Mouse (Mus musculus) neural tube, embryonic 13.5 days (tissue): ENCODE results near the gene Fgfr2. TPM values are rescaled to one million over a fixed set of nuclear protein-coding genes. Genes with fewer than 3 reads are reported as not detected.

Experiments used
- ATAC-seq: fragments of 200-750 bp; cut with Nextera tagmentation; 2 replicates; pipeline ENCODE4 v1.8.0; 2017; ENCODE audit warnings: low read depth, mild to moderate bottlenecking, moderate TSS enrichment, moderate library complexity
- H3K27ac ChIP-seq: fragments of 300-500 bp; sonication (generic); replicated peaks from 2 replicates; pipeline ENCODE4 v1.5.1; 2015; ENCODE audit warnings: moderate library complexity, mild to moderate bottlenecking, inconsistent platforms
- H3K27me3 ChIP-seq: fragments of 300-500 bp; sonication (generic); 2 replicates; pipeline ENCODE4 v1.6.1; 2015; ENCODE audit warnings: mild to moderate bottlenecking, inconsistent platforms
- H3K36me3 ChIP-seq: fragments of 300-500 bp; sonication (generic); 2 replicates; pipeline ENCODE4 v1.6.1; 2015; ENCODE audit warnings: mild to moderate bottlenecking, inconsistent platforms
- H3K4me1 ChIP-seq: fragments of 300-500 bp; sonication (generic); replicated peaks from 2 replicates; pipeline ENCODE4 v1.6.1; 2015; ENCODE audit warnings: inconsistent platforms
- H3K4me2 ChIP-seq: fragments of 300-500 bp; sonication (generic); 2 replicates; pipeline ENCODE4 v1.6.1; 2015; ENCODE audit warnings: inconsistent platforms, mild to moderate bottlenecking, moderate library complexity
- H3K4me3 ChIP-seq: fragments of 300-500 bp; sonication (generic); 2 replicates; pipeline ENCODE4 v1.5.1; 2015; ENCODE audit warnings: mild to moderate bottlenecking, inconsistent platforms
- H3K9ac ChIP-seq: fragments of 300-500 bp; sonication (generic); 2 replicates; pipeline ENCODE4 v1.6.1; 2015; ENCODE audit warnings: moderate library complexity, mild to moderate bottlenecking, inconsistent platforms
- H3K9me3 ChIP-seq: fragments of 300-500 bp; sonication (generic); 2 replicates; pipeline ENCODE4 v1.6.1; 2016; ENCODE audit warnings: inconsistent platforms
- WGBS: fragments of 180-500 bp; shearing (Covaris S2); methylation state at CpG from one replicate; pipeline ENCODE4 v1.1.7; 2015; 5-methylcytosine and 5-hydroxymethylcytosine counted together
- polyA plus RNA-seq: library from polyadenylated mRNA; unstranded; fragments of >200 nt; fragmentation: Nextera tagmentation; extraction: Ambion mirVana; gene quantifications from 2 replicates; pipeline ENCODE4 v1.2.1, GENCODE M21; 2015

Gene Fgfr2
- polyA plus RNA-seq, 1 experiment from 2014 or later = 22.9 TPM

GRCm38 (mm10) chr7:132934743-132935142, 188.4 kb downstream of the Fgfr2 start:
- Histone ChIP-seq H3K27ac (no peak overlapping the region), H3K4me2 (no peak overlapping the region), H3K27me3 (no peaks in the 10 kb centered on the region), H3K9ac (no peak overlapping the region), H3K36me3 (no peaks in the 10 kb centered on the region), H3K9me3 (no peaks in the 10 kb centered on the region), H3K4me1 (peaks cover 19% of the 10 kb centered on the region), H3K4me3 (no peak overlapping the region)
- ATAC-seq = no peak

- H3K27ac ChIP-seq = no peak overlapping the region
- no peak overlapping the region for H3K4me2 ChIP-seq
- WGBS = 70% methylated on average over 1 of the region's 1 CpGs
- no peak overlapping the region for H3K9ac ChIP-seq
- H3K9me3 ChIP-seq = no peaks in the 10 kb centered on the region
- H3K4me1 ChIP-seq = peaks cover 19% of the 10 kb centered on the region
- no peak overlapping the region for H3K4me3 ChIP-seq
- no peak for ATAC-seq
- no peaks in the 10 kb centered on the region for H3K36me3 ChIP-seq
- H3K27me3 ChIP-seq = no peaks in the 10 kb centered on the region
Observed at GRCm38 (mm10) chr7:132933331-132933730, 189.8 kb downstream of the Fgfr2 start.

GRCm38 (mm10) chr7:132931560-132932351, 191.4 kb downstream of the Fgfr2 start:
- peak overlapping the region; percentile 73 for H3K4me2 ChIP-seq
- peak overlapping the region; percentile 80 for H3K4me3 ChIP-seq
- peaks cover 19% of the 10 kb centered on the region for H3K4me1 ChIP-seq
- H3K27me3 ChIP-seq = no peaks in the 10 kb centered on the region
- H3K9me3 ChIP-seq = no peaks in the 10 kb centered on the region
- H3K27ac ChIP-seq = peak overlapping the region; percentile 99
- peak overlapping the region; percentile 92 for H3K9ac ChIP-seq
- no peaks in the 10 kb centered on the region for H3K36me3 ChIP-seq
- WGBS = under 1% methylated on average over 47 of the region's 55 CpGs
- peak; percentile 74 for ATAC-seq

GRCm38 (mm10) chr7:132930850-132931559, 192.1 kb downstream of the Fgfr2 start, which contains the start of gene Zranb1:
TSS of gene Zranb1 (plus strand) at chr7:132931142.
- WGBS = under 1% methylated on average over 93 of the region's 93 CpGs
- H3K9ac ChIP-seq = peak within 1 kb of the TSS; percentile 92
- H3K27me3 ChIP-seq = no peaks in the 10 kb centered on the region
- H3K27ac ChIP-seq = peak within 1 kb of the TSS; percentile 99
- no peaks in the 10 kb centered on the region for H3K9me3 ChIP-seq
- H3K4me2 ChIP-seq = peak within 1 kb of the TSS; percentile 73
- H3K36me3 ChIP-seq = no peaks in the 10 kb centered on the region
- H3K4me3 ChIP-seq = peak within 1 kb of the TSS; percentile 80
- ATAC-seq = peak; percentile 99
- H3K4me1 ChIP-seq = peaks cover 19% of the 10 kb centered on the region

- H3K4me2 ChIP-seq = peak overlapping the region; percentile 67
- no peaks in the 10 kb centered on the region for H3K27me3 ChIP-seq
- peaks cover 19% of the 10 kb centered on the region for H3K4me1 ChIP-seq
- no peaks in the 10 kb centered on the region for H3K9me3 ChIP-seq
- WGBS = 95% methylated on average over 5 of the region's 5 CpGs
- H3K27ac ChIP-seq = no peak overlapping the region
- ATAC-seq = no peak
- H3K36me3 ChIP-seq = no peaks in the 10 kb centered on the region
- peak overlapping the region; percentile 73 for H3K9ac ChIP-seq
- H3K4me3 ChIP-seq = peak overlapping the region; percentile 80
Observed at GRCm38 (mm10) chr7:132930055-132930454, 193.1 kb downstream of the Fgfr2 start.

GRCm38 (mm10) chr7:132927201-132927600, 195.9 kb downstream of the Fgfr2 start:
- H3K4me1 ChIP-seq = peaks cover 8% of the 10 kb centered on the region
- no peak overlapping the region for H3K9ac ChIP-seq
- H3K4me2 ChIP-seq = no peak overlapping the region
- no peak overlapping the region for H3K27ac ChIP-seq
- WGBS = 48% methylated on average over 3 of the region's 3 CpGs
- no peaks in the 10 kb centered on the region for H3K9me3 ChIP-seq
- no peaks in the 10 kb centered on the region for H3K27me3 ChIP-seq
- no peaks in the 10 kb centered on the region for H3K36me3 ChIP-seq
- no peak overlapping the region for H3K4me3 ChIP-seq
- ATAC-seq = no peak

GRCm38 (mm10) chr7:132925227-132925626, 197.9 kb downstream of the Fgfr2 start:
- Histone ChIP-seq H3K4me2 (no peak overlapping the region), H3K9me3 (no peaks in the 10 kb centered on the region), H3K27me3 (no peaks in the 10 kb centered on the region), H3K27ac (no peak overlapping the region), H3K9ac (no peak overlapping the region), H3K4me3 (no peak overlapping the region), H3K36me3 (no peaks in the 10 kb centered on the region), H3K4me1 (peaks cover 2% of the 10 kb centered on the region)
- ATAC-seq = no peak
- WGBS = 80% methylated on average over 2 of the region's 2 CpGs

GRCm38 (mm10) chr7:132921971-132922370, 201.2 kb downstream of the Fgfr2 start:
- WGBS = 62% methylated on average over 3 of the region's 3 CpGs
- H3K9ac ChIP-seq = no peak overlapping the region
- no peak overlapping the region for H3K4me3 ChIP-seq
- H3K27me3 ChIP-seq = no peaks in the 10 kb centered on the region
- H3K4me1 ChIP-seq = no peaks in the 10 kb centered on the region
- 0 out of 2 replicates have a peak, but pooled peaks cover 6% of the 10 kb centered on the region for H3K9me3 ChIP-seq
- H3K36me3 ChIP-seq = no peaks in the 10 kb centered on the region
- H3K4me2 ChIP-seq = no peak overlapping the region
- H3K27ac ChIP-seq = no peak overlapping the region
- no peak for ATAC-seq

- no peak overlapping the region for H3K4me2 ChIP-seq
Observed at GRCm38 (mm10) chr7:132903796-132904195, 219.4 kb downstream of the Fgfr2 start.

GRCm38 (mm10) chr7:132900826-132901531, 222.2 kb downstream of the Fgfr2 start:
- H3K36me3 ChIP-seq = no peaks in the 10 kb centered on the region
- H3K27me3 ChIP-seq = no peaks in the 10 kb centered on the region
- H3K4me2 ChIP-seq = no peak overlapping the region
- H3K4me3 ChIP-seq = no peak overlapping the region
- WGBS = 72% methylated on average over 2 of the region's 2 CpGs
- no peak for ATAC-seq
- H3K9me3 ChIP-seq = no peaks in the 10 kb centered on the region
- no peak overlapping the region for H3K27ac ChIP-seq
- H3K9ac ChIP-seq = no peak overlapping the region
- no peaks in the 10 kb centered on the region for H3K4me1 ChIP-seq

More at GRCm38 (mm10) chr7:132903796-132904195, 219.4 kb downstream of the Fgfr2 start:
- H3K36me3 ChIP-seq = no peaks in the 10 kb centered on the region
- no peak overlapping the region for H3K27ac ChIP-seq
- H3K9me3 ChIP-seq = 0 out of 2 replicates have a peak, but pooled peaks cover 3% of the 10 kb centered on the region
- no peak overlapping the region for H3K9ac ChIP-seq
- ATAC-seq = no peak
- no peaks in the 10 kb centered on the region for H3K4me1 ChIP-seq
- no peaks in the 10 kb centered on the region for H3K27me3 ChIP-seq
- H3K4me3 ChIP-seq = no peak overlapping the region
- WGBS = 85% methylated on average over 3 of the region's 3 CpGs

- Histone ChIP-seq H3K9me3 (no peaks in the 10 kb centered on the region), H3K36me3 (no peaks in the 10 kb centered on the region), H3K9ac (no peak overlapping the region), H3K27ac (no peak overlapping the region), H3K27me3 (no peaks in the 10 kb centered on the region), H3K4me1 (peaks cover 5% of the 10 kb centered on the region; the same call in 1 of the 2 replicates), H3K4me2 (no peak overlapping the region), H3K4me3 (no peak overlapping the region)
- 79% methylated on average over 2 of the region's 2 CpGs for WGBS
- ATAC-seq = no peak
Observed at GRCm38 (mm10) chr7:132898234-132898633, 224.9 kb downstream of the Fgfr2 start.

GRCm38 (mm10) chr7:132897258-132897657, 225.9 kb downstream of the Fgfr2 start:
- 85% methylated on average over 10 of the region's 10 CpGs for WGBS
- Histone ChIP-seq H3K4me3 (no peak overlapping the region), H3K9ac (no peak overlapping the region), H3K27me3 (no peaks in the 10 kb centered on the region), H3K4me2 (no peak overlapping the region), H3K4me1 (peaks cover 5% of the 10 kb centered on the region; the same call in 1 of the 2 replicates), H3K27ac (no peak overlapping the region), H3K36me3 (no peaks in the 10 kb centered on the region), H3K9me3 (no peaks in the 10 kb centered on the region)
- no peak for ATAC-seq
